Mouse (Mus musculus) C2C12 (cell line): ENCODE results near the gene Lhpp.

ENCODE experiments used
- CEBPB ChIP-seq: IDR thresholded peaks from one replicate; pipeline ENCODE4 v1.6.1; 2011; ENCODE audit warnings: low read depth, mild to moderate bottlenecking, control low read depth, moderate library complexity
- CTCF ChIP-seq: IDR thresholded peaks from one replicate; pipeline ENCODE4 v1.5.1; 2011; ENCODE audit not compliant: control insufficient read depth, insufficient read depth, insufficient read length
- MYOG ChIP-seq: IDR thresholded peaks from one replicate; pipeline ENCODE4 v1.6.1; 2011; ENCODE audit not compliant: control insufficient read depth, insufficient read length; ENCODE audit errors: extremely low read depth

- TF ChIP-seq CTCF, result no peak
- no peak for TF ChIP-seq CEBPB
- no peak for TF ChIP-seq MYOG
These were observed 82.3 kb downstream of the Lhpp start for GRCm38 (mm10) chr7:132692719-132693118.
